Comparison of ENCODE assay signal across 13 mouse cellular contexts in the genomic region with DNA sequence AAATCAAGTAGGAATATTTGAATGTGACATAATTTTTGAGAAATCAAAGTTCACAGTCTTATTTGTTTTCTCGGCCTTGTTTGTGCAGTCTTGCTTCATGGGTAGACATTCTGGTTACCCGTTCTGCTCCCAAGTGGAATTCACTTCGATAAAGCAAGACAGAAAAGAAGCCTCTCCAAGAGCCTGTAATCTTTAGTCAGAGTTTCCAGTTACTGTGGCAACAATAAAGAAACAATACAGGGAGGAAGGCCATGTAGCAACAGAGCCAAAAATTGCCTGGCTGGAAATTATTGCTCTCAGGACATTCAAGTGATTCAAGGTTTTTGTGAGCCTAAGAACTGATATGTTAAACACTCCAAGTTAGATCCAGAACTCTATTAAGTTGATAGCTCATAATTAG. TPM values are rescaled to one million over a fixed set of nuclear protein-coding genes. Genes with fewer than 3 reads are reported as not detected.
DNase-seq lines count a peak whose midpoint lies in the region.
"Had no signal": no experiment of that assay in that cellular context is flagged by ENCODE, and none has a peak within 500 bp of the region (broad histone marks: within the 10 kb centered on the region; RNA-seq: fewer than 3 reads in every experiment).

No protein-coding gene starts in this region.

- no peak overlapping the region for H3K27ac ChIP-seq in heart, embryonic 10.5 days
- H3K27ac ChIP-seq: embryonic facial prominence, embryonic 15.5 days; hindbrain, embryonic 10.5 days had no signal

- no peaks in the 10 kb centered on the region for H3K27me3 ChIP-seq in heart, embryonic 10.5 days (ENCODE audit: insufficient read depth, poor library complexity, severe bottlenecking)
- H3K27me3 ChIP-seq: embryonic facial prominence, embryonic 15.5 days had no signal

- no peaks in the 10 kb centered on the region for H3K4me1 ChIP-seq in heart, embryonic 10.5 days
- H3K4me1 ChIP-seq: embryonic facial prominence, embryonic 15.5 days; hindbrain, embryonic 10.5 days had no signal

- H3K9me3 ChIP-seq in heart, embryonic 10.5 days: no peaks in the 10 kb centered on the region
- H3K9me3 ChIP-seq: embryonic facial prominence, embryonic 15.5 days; hindbrain, embryonic 10.5 days had no signal

- 74% methylated on average over 3 of the region's 3 CpGs for WGBS in heart, embryonic 10.5 days

- no peak overlapping the region for H3K4me3 ChIP-seq in heart, embryonic 10.5 days
- H3K4me3 ChIP-seq: embryonic facial prominence, embryonic 15.5 days; hindbrain, embryonic 10.5 days had no signal

- peak; percentile 94 for DNase-seq in heart, adult 11 months
- no peak for DNase-seq in heart, embryonic 10.5 days (ENCODE audit: low spot score)
- peak; percentile 28 for DNase-seq in 416B (ENCODE audit: low read depth)
- DNase-seq in adrenal gland, postnatal 14 days: peak; percentile 51
- DNase-seq in heart, postnatal 10 days: peak; percentile 64 to 65
- no peak for DNase-seq in cerebellum, adult 11 months
- DNase-seq in frontal cortex, postnatal 25 days (ENCODE audit: low spot score in 2 of 2): no peak
- DNase-seq in cerebellum, adult 11-12 months: no peak
- DNase-seq: cerebellum, postnatal 36 days; kidney, adult 11 months had no signal

- intact Hi-C loops in heart, postnatal 10 days (cut with DNase I): no loop called here

- peaks cover 52% of the 10 kb centered on the region for H3K36me3 ChIP-seq in heart, embryonic 10.5 days

RNA-seq across cellular contexts. Expression of a gene that starts 29.6 kb away (rescaled TPM):
- 40.6 and 54.8 TPM in 2 replicates for polyA plus RNA-seq in heart, embryonic 10.5 days (2016; fragmentation: Nextera tagmentation; extraction: Ambion mirVana)
- 30.5 and 34.6 TPM in 2 replicates for total RNA-seq in adrenal gland, postnatal 14 days (2021)
- total RNA-seq in heart, postnatal 10 days (2021): 10 to 100 TPM; 19.2 to 20.3 TPM

RNA-seq across cellular contexts. Expression of a gene that starts 47.0 kb away (rescaled TPM):
- 2.9 and 3.5 TPM in 2 replicates for polyA plus RNA-seq in heart, embryonic 10.5 days (2016; fragmentation: Nextera tagmentation; extraction: Ambion mirVana)
- total RNA-seq in adrenal gland, postnatal 14 days (2021): 7.9 and 8.3 TPM in 2 replicates
- 1 to 10 TPM; 3.6 to 4.3 TPM for total RNA-seq in heart, postnatal 10 days (2021)
- total RNA-seq: monocyte, adult 5-6 weeks had no signal

RNA-seq across cellular contexts. Expression of a gene that starts 53.7 kb away (rescaled TPM):
- 6.6 and 8.3 TPM in 2 replicates for polyA plus RNA-seq in heart, embryonic 10.5 days (2016; fragmentation: Nextera tagmentation; extraction: Ambion mirVana)
- total RNA-seq in adrenal gland, postnatal 14 days (2021): 21.0 and 25.7 TPM in 2 replicates
- 10 to 100 TPM; 13.9 to 14.9 TPM for total RNA-seq in heart, postnatal 10 days (2021)

RNA-seq across cellular contexts. Expression of a gene that starts 54.6 kb away (rescaled TPM):
- polyA plus RNA-seq in heart, embryonic 10.5 days (2016; fragmentation: Nextera tagmentation; extraction: Ambion mirVana): 128 and 133 TPM in 2 replicates
- 121 and 129 TPM in 2 replicates for total RNA-seq in adrenal gland, postnatal 14 days (2021)
- total RNA-seq in heart, postnatal 10 days (2021): 10 to 100 TPM; 92.0 to 98.7 TPM

Comparison
In these comparisons a context has a peak if more than half of its experiments do, and no peak if none do; other contexts are left out.
1. DNase-seq: peak in heart, adult 11 months (single experiment), 416B (single experiment), adrenal gland, postnatal 14 days (single experiment) and heart, postnatal 10 days (2 of 2); none in heart, embryonic 10.5 days (single experiment), cerebellum, adult 11 months (single experiment), frontal cortex, postnatal 25 days (0 of 2) and cerebellum, adult 11-12 months (single experiment).